Mouse (Mus musculus) v-Abl transformed pro-B cells (cell line): ENCODE data around the gene Hbq1a.
"Not testable (repeated sequence)": the region's sequence is repeated elsewhere in the genome, so short reads cannot be mapped to it uniquely, and the experiment has no call there.

Experiments used
- in situ Hi-C, 2 experiments: fragments of 400-800 bp; cut with MboI; formaldehyde crosslinking; loops; one replicate each; pipeline ENCODE4 v1.15.1; 2025; ENCODE audit not compliant: unreplicated experiment in 2 of 2

Hbq1a gene

DNA sequence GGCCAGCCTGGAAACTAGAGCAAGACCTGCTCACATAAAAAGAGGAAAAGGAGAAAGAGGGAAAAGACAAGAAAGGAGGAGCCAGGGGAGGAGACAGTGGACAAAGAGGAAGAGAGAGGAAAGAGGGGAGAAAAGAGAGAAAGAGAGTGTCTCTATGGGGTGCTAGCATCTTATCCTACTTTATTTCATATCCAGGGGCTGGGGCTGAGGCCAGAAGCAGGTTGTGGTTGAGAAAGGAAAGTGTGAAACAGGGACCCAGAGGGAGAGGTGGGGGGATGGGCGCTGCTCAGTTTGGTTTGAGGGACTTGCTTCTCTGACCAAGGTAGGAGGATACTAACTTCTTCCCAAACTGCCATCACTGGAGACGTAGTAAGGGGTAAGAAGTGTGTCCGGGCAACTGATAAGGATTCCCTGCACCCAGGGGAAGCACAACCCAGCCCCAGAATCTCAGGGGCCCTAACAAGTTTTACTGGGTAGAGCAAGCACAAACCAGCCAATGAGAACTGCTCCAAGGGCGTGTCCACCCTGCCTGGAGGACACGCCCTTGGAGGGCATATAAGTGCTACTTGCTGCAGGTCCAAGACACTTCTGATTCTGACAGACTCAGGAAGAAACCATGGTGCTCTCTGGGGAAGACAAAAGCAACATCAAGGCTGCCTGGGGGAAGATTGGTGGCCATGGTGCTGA is 16.6 kb upstream of the Hbq1a start, which contains the start of gene Hba-a1:
TSS of gene Hba-a1 (plus strand) at position 421 of the 687 bp plus-strand sequence.
- in situ Hi-C loops = not testable (repeated sequence)

- in situ Hi-C loops = not testable (repeated sequence)
These were observed 15.3 kb upstream of the Hbq1a start for GRCm38 (mm10) chr11:32284582-32284981.

GRCm38 (mm10) chr11:32285031-32285775 is 14.7 kb upstream of the Hbq1a start:
- in situ Hi-C loops = loop anchor here (5.0 kb wide), 1 partner anchor 103 kb away; no protein-coding TSS in a partner anchor

- in situ Hi-C loops = loop anchor here (5.0 kb wide), 1 partner anchor 104 kb away; no protein-coding TSS in a partner anchor
These were observed 14.0 kb upstream of the Hbq1a start for GRCm38 (mm10) chr11:32285887-32286286.

DNA sequence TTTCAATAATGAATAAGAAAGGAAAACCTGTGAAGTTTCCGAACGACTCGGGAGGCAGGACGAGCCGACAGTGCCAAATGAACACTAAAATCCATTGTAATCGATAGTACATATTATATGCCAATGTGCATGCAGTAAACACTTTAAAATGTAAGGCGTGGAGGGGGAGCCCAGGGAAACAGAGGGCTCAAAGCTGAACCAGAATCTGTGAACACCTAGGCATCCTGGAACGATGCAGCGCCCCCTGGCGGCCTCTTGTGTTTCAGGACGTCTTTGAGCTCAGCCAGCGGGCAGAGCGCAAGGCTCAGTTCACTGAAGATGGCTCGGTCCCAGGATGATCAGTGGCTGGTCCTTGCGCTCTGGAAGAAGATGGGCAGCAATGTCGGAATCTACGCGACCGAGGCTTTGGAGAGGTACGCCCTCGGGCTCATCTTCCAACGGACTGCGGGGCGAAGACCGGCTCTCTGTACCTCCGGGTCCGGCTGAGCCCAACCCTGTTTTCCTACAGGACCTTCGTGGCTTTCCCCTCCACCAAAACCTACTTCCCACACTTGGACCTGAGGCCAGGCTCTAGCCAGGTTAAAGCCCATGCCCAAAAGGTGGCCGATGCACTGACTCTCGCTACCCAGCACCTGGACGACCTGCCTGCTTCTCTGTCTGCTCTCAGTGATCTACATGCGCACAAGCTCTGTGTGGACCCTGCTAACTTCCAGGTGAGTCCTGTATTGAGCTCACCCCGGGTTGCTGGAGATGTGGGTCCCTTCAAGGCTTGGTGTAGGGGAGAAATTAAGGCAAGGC is 13.0 kb upstream of the Hbq1a start, which contains the start of gene Hbq1b:
TSS of gene Hbq1b (plus strand) at position 271 of the 798 bp plus-strand sequence.
- in situ Hi-C loops = loop anchor here (5.0 kb wide), 1 partner anchor 105 kb away; no protein-coding TSS in a partner anchor

GRCm38 (mm10) chr11:32287493-32287825 is 12.4 kb upstream of the Hbq1a start:
- in situ Hi-C loops = loop anchor here (5.0 kb wide), 1 partner anchor 105 kb away; no protein-coding TSS in a partner anchor

DNA sequence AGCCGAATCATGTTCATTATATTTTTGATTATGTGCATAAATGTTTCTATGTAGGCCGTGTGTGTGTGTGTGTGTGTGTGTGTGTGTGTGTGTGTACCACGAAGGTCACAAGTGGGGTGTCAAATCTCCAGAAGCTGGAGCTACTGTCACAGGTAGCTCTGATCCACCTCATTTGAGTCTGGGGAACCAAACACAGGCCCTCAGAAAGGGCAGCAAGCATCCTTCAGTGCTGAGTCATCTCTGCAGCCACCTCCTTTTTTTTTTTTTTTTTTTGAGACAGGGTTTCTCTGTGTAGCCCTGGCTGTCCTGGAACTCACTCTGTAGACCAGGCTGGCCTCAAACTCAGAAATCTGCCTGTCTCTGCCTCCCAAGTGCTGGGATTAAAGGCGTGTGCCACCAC is 7.0 kb upstream of the Hbq1a start:
- in situ Hi-C loops = not testable (repeated sequence)

GRCm38 (mm10) chr11:32293479-32293878 is 6.4 kb upstream of the Hbq1a start:
- in situ Hi-C loops = not testable (repeated sequence)

DNA sequence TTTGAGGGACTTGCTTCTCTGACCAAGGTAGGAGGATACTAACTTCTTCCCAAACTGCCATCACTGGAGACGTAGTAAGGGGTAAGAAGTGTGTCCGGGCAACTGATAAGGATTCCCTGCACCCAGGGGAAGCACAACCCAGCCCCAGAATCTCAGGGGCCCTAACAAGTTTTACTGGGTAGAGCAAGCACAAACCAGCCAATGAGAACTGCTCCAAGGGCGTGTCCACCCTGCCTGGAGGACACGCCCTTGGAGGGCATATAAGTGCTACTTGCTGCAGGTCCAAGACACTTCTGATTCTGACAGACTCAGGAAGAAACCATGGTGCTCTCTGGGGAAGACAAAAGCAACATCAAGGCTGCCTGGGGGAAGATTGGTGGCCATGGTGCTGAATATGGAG is 3.7 kb upstream of the Hbq1a start, which contains the start of gene Hba-a2:
TSS of gene Hba-a2 (plus strand) at position 287 of the 400 bp plus-strand sequence.
- in situ Hi-C loops = not testable (repeated sequence)

DNA sequence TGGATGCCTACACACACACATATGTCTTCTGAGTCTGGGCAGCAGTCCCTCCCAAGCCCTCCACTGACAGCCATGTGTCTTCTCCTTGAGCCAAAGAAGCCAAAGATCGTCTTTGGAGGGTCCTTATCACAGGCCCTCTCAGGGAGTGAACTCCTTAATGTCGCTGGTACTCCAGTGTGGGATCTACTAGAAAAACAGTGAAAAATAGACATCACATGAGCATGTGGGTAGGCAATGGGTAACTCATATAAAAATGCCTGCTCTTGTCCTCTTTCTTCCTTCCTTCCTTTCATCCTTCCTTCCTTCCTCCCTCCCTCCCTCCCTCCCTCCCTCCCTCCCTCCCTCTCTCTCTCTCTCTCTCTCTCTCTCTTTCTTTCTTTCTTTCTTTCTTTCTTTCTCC is 2.5 kb upstream of the Hbq1a start:
- in situ Hi-C loops = not testable (repeated sequence)

DNA sequence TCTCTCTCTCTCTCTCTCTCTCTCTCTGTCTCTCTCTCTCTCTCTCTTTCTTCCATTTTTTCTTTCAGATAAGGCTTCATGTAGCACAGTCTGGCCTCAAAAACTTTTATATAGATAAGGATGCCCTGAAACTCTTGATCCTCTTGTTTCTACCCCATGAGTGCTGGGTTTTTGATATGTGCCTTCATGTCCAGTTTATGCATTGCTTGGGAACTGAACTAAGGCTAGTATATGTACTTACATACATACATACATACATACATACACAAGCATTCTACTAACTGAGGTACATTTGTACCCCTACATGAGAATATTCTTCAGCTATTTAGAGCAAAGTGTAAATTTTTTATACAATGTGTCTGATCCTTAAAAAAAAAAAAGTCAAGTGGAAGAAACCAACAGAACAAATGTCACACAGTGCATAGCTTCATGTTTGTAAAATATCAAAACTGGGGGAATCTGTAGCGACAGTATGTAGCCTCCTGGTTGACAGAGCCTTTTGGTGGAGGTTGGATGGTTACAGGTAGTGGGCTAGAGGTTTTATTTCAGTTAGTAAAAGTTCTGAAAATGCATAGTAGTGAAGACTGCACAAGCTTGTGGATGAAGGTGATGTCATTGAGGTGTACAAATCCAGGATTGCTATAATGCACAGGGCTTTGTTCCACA is 1.9 kb upstream of the Hbq1a start:
- in situ Hi-C loops = no loop called here

- in situ Hi-C loops = no loop called here
These were observed 1.3 kb upstream of the Hbq1a start for GRCm38 (mm10) chr11:32298532-32298918.

GRCm38 (mm10) chr11:32300279-32301267 is 704 bp downstream of the Hbq1a start:
- in situ Hi-C loops = loop anchor here in 1 of 2 experiments (25.0 kb wide), 1 partner anchor 313 kb away; no protein-coding TSS in a partner anchor

DNA sequence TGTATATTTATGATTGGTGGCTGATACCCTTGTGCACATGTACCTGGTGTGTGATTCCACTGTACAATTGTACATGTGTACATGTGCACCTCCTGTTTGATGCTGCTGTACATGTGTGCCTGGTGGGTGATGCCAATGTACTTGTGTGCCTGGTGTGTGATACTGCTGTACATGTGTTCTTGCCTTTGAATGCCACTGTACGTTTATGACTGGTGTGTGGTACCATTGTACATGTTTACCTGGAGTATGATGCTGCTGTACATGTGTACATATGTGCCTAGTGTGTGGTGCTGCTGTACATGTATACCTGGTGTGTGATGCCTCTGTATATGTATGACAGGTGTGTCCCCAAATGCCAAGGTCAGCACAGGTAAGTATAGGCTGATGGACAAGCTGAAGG is 1.6 kb downstream of the Hbq1a start:
- in situ Hi-C loops = loop anchor here in 1 of 2 experiments (25.0 kb wide), 1 partner anchor 314 kb away; no protein-coding TSS in a partner anchor

DNA sequence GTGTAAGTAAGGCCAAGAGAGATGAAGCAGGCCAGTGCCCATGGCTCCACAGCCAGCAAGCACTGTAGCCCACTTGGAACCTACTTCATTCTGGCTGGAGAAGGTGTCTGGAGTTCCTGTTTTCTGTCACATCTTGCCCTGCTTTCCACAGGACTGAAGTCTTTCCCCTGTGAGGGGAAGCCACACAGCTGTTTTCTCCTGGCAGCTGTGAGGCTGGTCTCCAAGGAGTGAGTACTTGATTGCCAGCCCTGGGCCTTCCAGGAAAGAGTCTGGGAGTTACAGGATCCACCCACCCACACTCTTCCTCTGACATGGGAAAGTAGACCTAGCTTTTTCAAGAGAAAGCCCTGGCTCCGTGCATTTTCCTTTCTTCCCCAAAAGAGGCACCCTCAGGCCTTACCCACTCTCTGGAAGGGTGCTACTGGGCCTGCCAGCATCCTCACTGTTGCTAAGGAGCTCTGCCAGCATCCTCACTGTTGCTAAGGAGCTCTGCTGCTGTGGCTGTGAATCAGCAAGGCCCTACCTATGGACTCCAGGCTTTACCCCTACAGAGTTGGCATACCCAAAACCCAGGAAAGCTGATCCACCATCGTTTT is 3.1 kb downstream of the Hbq1a start:
- in situ Hi-C loops = loop anchor here in 1 of 2 experiments (25.0 kb wide), 1 partner anchor 316 kb away; no protein-coding TSS in a partner anchor

- in situ Hi-C loops = loop anchor here in 1 of 2 experiments (25.0 kb wide), 1 partner anchor 316 kb away; no protein-coding TSS in a partner anchor
These were observed 3.6 kb downstream of the Hbq1a start for GRCm38 (mm10) chr11:32303455-32303854.

DNA sequence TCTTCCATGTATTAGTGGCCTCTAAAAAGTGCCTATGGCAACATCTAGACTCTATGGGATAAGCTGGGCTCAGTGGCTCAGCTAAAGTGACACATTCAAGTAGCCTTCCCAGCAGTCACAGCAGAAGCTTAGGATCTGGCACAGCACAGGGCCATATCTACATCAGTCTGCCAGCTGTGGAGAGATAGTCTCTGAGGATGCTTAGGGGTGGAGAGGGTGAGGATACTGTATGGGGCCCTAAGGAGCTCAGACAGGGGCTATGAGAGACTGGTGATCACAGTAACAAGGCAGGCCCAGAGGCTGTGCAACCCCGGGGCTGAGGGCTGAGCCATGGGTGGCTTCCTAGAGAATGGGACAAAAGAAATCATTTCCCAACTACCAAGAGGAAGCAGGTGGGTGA is 7.1 kb downstream of the Hbq1a start:
- in situ Hi-C loops = loop anchor here in 1 of 2 experiments (25.0 kb wide), 1 partner anchor 320 kb away; no protein-coding TSS in a partner anchor

DNA sequence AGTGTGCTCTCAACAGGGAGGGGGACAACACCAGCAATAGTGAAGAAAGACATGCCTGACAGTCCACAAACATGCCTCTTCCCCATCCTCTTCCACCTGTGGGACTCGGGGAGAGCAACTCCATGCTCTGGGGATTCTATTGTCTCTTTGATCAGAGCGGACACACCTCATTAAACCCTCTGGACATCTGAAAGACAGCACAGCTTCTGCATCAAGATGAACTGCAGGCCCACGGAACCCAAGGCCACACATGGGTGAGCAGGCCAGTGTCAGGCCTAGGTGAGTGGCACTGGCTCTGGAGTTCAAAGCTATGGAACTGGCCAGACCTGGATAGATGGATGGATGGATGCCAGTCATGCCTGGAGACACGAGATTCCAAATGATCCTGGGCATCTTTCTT is 9.6 kb downstream of the Hbq1a start:
- in situ Hi-C loops = loop anchor here in 1 of 2 experiments (25.0 kb wide), 1 partner anchor 322 kb away; no protein-coding TSS in a partner anchor
